Mouse (Mus musculus) MEL (cell line): ENCODE data around the gene Ccdc162.

Experiments used
- CTCF ChIP-seq, 3 experiments: IDR thresholded peaks in 2 of 3; conservative IDR thresholded peaks in 1 of 3; 2 replicates each; pipeline ENCODE4 v1.5.1; 2011 to 2012; ENCODE audit warnings: low read length in 3 of 3, low read depth in 2 of 3, mild to moderate bottlenecking in 2 of 3, improper control_type of control experiment in 1 of 3, inconsistent platforms in 1 of 3, mixed read lengths in 1 of 3, moderate library complexity in 1 of 3; ENCODE audit not compliant: control insufficient read depth in 1 of 3, insufficient read depth in 1 of 3, poor library complexity in 1 of 3, severe bottlenecking in 1 of 3
- E2F4 ChIP-seq: IDR thresholded peaks from 2 replicates; pipeline ENCODE4 v1.6.1; 2011; ENCODE audit warnings: low read depth, low read length, improper control_type of control experiment, borderline replicate concordance
- EP300 ChIP-seq, 2 experiments: IDR thresholded peaks; 2 replicates each; pipeline ENCODE4 v1.6.1; 2011; ENCODE audit warnings: improper control_type of control experiment in 2 of 2, low read length in 2 of 2, low read depth in 1 of 2, mild to moderate bottlenecking in 1 of 2
- GATA1 ChIP-seq: IDR thresholded peaks from 2 replicates; pipeline ENCODE4 v1.6.1; 2011; ENCODE audit warnings: low read depth, low read length, improper control_type of control experiment
- MAX ChIP-seq: IDR thresholded peaks from 2 replicates; pipeline ENCODE4 v1.6.1; 2011; ENCODE audit warnings: low read length, improper control_type of control experiment
- NELFE ChIP-seq: IDR thresholded peaks from 2 replicates; pipeline ENCODE4 v1.6.1; 2011; ENCODE audit warnings: low read depth, low read length, improper control_type of control experiment
- POLR2A ChIP-seq, 2 experiments: IDR thresholded peaks; 2 replicates each; pipeline ENCODE4 v1.6.1; 2011 to 2012; ENCODE audit warnings: low read length in 2 of 2, mild to moderate bottlenecking in 2 of 2, control low read depth in 1 of 2, improper control_type of control experiment in 1 of 2, low read depth in 1 of 2, moderate library complexity in 1 of 2; ENCODE audit not compliant: control insufficient read depth in 1 of 2, insufficient read depth in 1 of 2, poor library complexity in 1 of 2
- POLR2AphosphoS2 ChIP-seq: IDR thresholded peaks from 2 replicates; pipeline ENCODE4 v1.6.1; 2011; ENCODE audit warnings: low read length, improper control_type of control experiment
- POLR2AphosphoS5 ChIP-seq: IDR thresholded peaks from 2 replicates; pipeline ENCODE4 v1.6.1; 2012; ENCODE audit warnings: low read depth, borderline replicate concordance, mild to moderate bottlenecking, inconsistent platforms, low read length, moderate library complexity, mixed read lengths
- SMC3 ChIP-seq: IDR thresholded peaks from 2 replicates; pipeline ENCODE4 v1.6.1; 2011; ENCODE audit warnings: low read depth, low read length, improper control_type of control experiment
- TCF12 ChIP-seq: IDR thresholded peaks from 2 replicates; pipeline ENCODE4 v1.6.1; 2014; ENCODE audit warnings: low read depth, mild to moderate bottlenecking, inconsistent platforms, low read length, improper control_type of control experiment, moderate library complexity
- UBTF ChIP-seq: IDR thresholded peaks from 2 replicates; pipeline ENCODE4 v1.6.1; 2012; ENCODE audit warnings: low read depth, mild to moderate bottlenecking, inconsistent platforms, low read length, improper control_type of control experiment, moderate library complexity, borderline replicate concordance; ENCODE audit not compliant: insufficient read depth
- ZNF384 ChIP-seq: IDR thresholded peaks from 2 replicates; pipeline ENCODE4 v1.6.1; 2012; ENCODE audit warnings: low read depth, mild to moderate bottlenecking, inconsistent platforms, low read length, improper control_type of control experiment

GRCm38 (mm10) chr10:41572274-41572673 is 144.2 kb downstream of the Ccdc162 start:
- no peak for TF ChIP-seq MAX
- TF ChIP-seq CTCF (IDR thresholded peaks at IDR 0.05 in 2 of 3, conservative IDR thresholded peaks at IDR 0.05 in 1 of 3; ENCODE audit: control insufficient read depth in 1 of 3, insufficient read depth in 1 of 3, low read depth in 2 of 3, low read length in 3 of 3, poor library complexity in 1 of 3, severe bottlenecking in 1 of 3), result no peak
- no peak for TF ChIP-seq TCF12
- TF ChIP-seq ZNF384, result no peak
- TF ChIP-seq POLR2AphosphoS2, result no peak
- no peak for TF ChIP-seq SMC3
- no peak for TF ChIP-seq E2F4
- no peak for TF ChIP-seq GATA1
- no peak for TF ChIP-seq POLR2A (IDR thresholded peaks at IDR 0.05; ENCODE audit: control insufficient read depth in 1 of 2, insufficient read depth in 1 of 2, low read depth in 1 of 2, low read length in 2 of 2, poor library complexity in 1 of 2)
- TF ChIP-seq POLR2AphosphoS5, result no peak
- TF ChIP-seq UBTF, result no peak
- TF ChIP-seq EP300 (IDR thresholded peaks at IDR 0.05; ENCODE audit: low read depth in 1 of 2, low read length in 2 of 2), result no peak
- no peak for TF ChIP-seq NELFE
